30 mouse cellular contexts compared by ENCODE assay signal in the genomic region with DNA sequence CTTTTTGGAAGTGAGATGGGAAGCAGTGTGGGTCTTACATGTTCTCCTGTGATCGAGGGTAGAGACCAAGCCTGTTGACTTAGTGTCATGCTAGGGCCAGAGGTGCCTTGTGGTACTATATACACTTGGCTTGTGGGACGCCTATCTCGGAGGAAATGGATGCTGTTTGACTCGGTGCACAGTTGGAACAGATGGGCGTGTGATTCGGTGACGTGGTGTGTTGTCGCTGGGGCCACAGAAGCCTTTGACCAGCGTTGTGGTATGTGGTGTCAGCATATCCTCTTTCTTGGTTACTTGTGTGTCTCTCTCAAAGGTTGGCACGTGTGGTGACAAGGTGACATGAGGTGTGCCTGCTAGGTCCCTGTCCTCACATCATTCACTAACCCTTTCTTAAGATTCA.
A peak's percentile ranks its signal among the peaks of the same experiment; 100 is the strongest.
DNase-seq lines count a peak whose midpoint lies in the region; ATAC-seq lines count a peak whose summit lies in the region.
"Had no signal": no experiment of that assay in that cellular context is flagged by ENCODE, and none has a peak within 500 bp of the region (broad histone marks: within the 10 kb centered on the region; RNA-seq: fewer than 3 reads in every experiment).

No protein-coding gene starts in this region.

- WGBS in midbrain, embryonic 10.5 days: 91% methylated on average over 10 of the region's 10 CpGs
- WGBS in midbrain, embryonic 13.5 days: 94% methylated on average over 10 of the region's 10 CpGs
- 94% methylated on average over 10 of the region's 10 CpGs for WGBS in forebrain, embryonic 11.5 days

- no peak overlapping the region for H3K9ac ChIP-seq in midbrain, embryonic 13.5 days (replicated peaks)
- no peak overlapping the region for H3K9ac ChIP-seq in forebrain, embryonic 11.5 days (ENCODE audit: low read length)
- H3K9ac ChIP-seq: forebrain, embryonic 12.5 days; forebrain, postnatal 0 days; heart, embryonic 12.5 days; hindbrain, embryonic 15.5 days; limb, embryonic 12.5 days; liver, embryonic 13.5 days; midbrain, embryonic 15.5 days; neural tube, embryonic 13.5 days had no signal

- peaks cover 14% of the 10 kb centered on the region for H3K36me3 ChIP-seq in midbrain, embryonic 10.5 days
- peaks cover 7% of the 10 kb centered on the region for H3K36me3 ChIP-seq in midbrain, embryonic 13.5 days
- no peaks in the 10 kb centered on the region for H3K36me3 ChIP-seq in forebrain, embryonic 11.5 days (ENCODE audit: control insufficient read depth, insufficient read depth, low read length)
- H3K36me3 ChIP-seq: forebrain, embryonic 12.5 days; heart, embryonic 12.5 days; hindbrain, embryonic 15.5 days; liver, embryonic 13.5 days; midbrain, embryonic 15.5 days; neural tube, embryonic 13.5 days had no signal

- no peak for DNase-seq in midbrain, embryonic 10.5 days (ENCODE audit: low spot score)
- no peak for DNase-seq in urinary bladder, postnatal 14 days (ENCODE audit: low spot score)
- no peak for DNase-seq in forebrain, embryonic 11.5 days (ENCODE audit: low spot score)
- DNase-seq in frontal cortex, postnatal 10 days (ENCODE audit: low spot score in 2 of 2): no peak
- DNase-seq: adrenal gland, postnatal 36 days; cerebellum, adult 18-20 months; cerebellum, postnatal 10 days; forebrain, postnatal 0 days; gastrocnemius, postnatal 14 days; heart, adult 18-20 months; heart, postnatal 4 days; kidney, adult 11 months; kidney, postnatal 14 days; liver, embryonic 13.5 days; lung, adult 2 months; lung, postnatal 10 days; retina, postnatal 1 day; right cerebral cortex, postnatal 14 days had no signal

- no peaks in the 10 kb centered on the region for H3K9me3 ChIP-seq in midbrain, embryonic 10.5 days (replicated peaks)
- H3K9me3 ChIP-seq in midbrain, embryonic 13.5 days: no peaks in the 10 kb centered on the region
- no peaks in the 10 kb centered on the region for H3K9me3 ChIP-seq in forebrain, embryonic 11.5 days (ENCODE audit: control insufficient read depth, low read length)
- H3K9me3 ChIP-seq: forebrain, embryonic 12.5 days; heart, embryonic 12.5 days; hindbrain, embryonic 15.5 days; limb, embryonic 12.5 days; liver, embryonic 13.5 days; midbrain, embryonic 15.5 days; neural tube, embryonic 13.5 days had no signal

- no peak overlapping the region for H3K4me2 ChIP-seq in midbrain, embryonic 13.5 days (replicated peaks)
- H3K4me2 ChIP-seq in forebrain, embryonic 11.5 days (ENCODE audit: low read depth, low read length, severe bottlenecking): no peak overlapping the region
- H3K4me2 ChIP-seq: forebrain, embryonic 12.5 days; heart, embryonic 12.5 days; hindbrain, embryonic 15.5 days; limb, embryonic 12.5 days; liver, embryonic 13.5 days; midbrain, embryonic 15.5 days; neural tube, embryonic 13.5 days had no signal

- peak overlapping the region; percentile 39; the same call in 1 of the 2 replicates for H3K27ac ChIP-seq in midbrain, embryonic 10.5 days (replicated peaks)
- no peak overlapping the region for H3K27ac ChIP-seq in midbrain, embryonic 13.5 days
- H3K27ac ChIP-seq in forebrain, embryonic 11.5 days (ENCODE audit: low read depth, low read length): no peak overlapping the region
- H3K27ac ChIP-seq: forebrain, embryonic 12.5 days; hindbrain, embryonic 15.5 days; limb, embryonic 12.5 days; liver, embryonic 13.5 days; midbrain, embryonic 15.5 days; neural tube, embryonic 13.5 days had no signal

- no peak overlapping the region for H3K4me3 ChIP-seq in midbrain, embryonic 10.5 days
- no peak overlapping the region for H3K4me3 ChIP-seq in midbrain, embryonic 13.5 days (replicated peaks)
- H3K4me3 ChIP-seq in forebrain, embryonic 11.5 days (ENCODE audit: low read depth, low read length): no peak overlapping the region
- H3K4me3 ChIP-seq: erythroblast, embryonic 14.5 days; forebrain, embryonic 12.5 days; heart, embryonic 12.5 days; hindbrain, embryonic 15.5 days; limb, embryonic 12.5 days; liver, embryonic 13.5 days; midbrain, embryonic 15.5 days; neural tube, embryonic 13.5 days had no signal

- no peaks in the 10 kb centered on the region for H3K27me3 ChIP-seq in midbrain, embryonic 10.5 days (ENCODE audit: low read depth, poor library complexity, severe bottlenecking)
- no peaks in the 10 kb centered on the region for H3K27me3 ChIP-seq in midbrain, embryonic 13.5 days
- no peaks in the 10 kb centered on the region for H3K27me3 ChIP-seq in forebrain, embryonic 11.5 days (ENCODE audit: control insufficient read depth, insufficient read depth, low read length)
- H3K27me3 ChIP-seq: heart, embryonic 12.5 days; hindbrain, embryonic 15.5 days; limb, embryonic 12.5 days; liver, embryonic 13.5 days; midbrain, embryonic 15.5 days; neural tube, embryonic 13.5 days had no signal

- ATAC-seq in midbrain, embryonic 13.5 days: no peak
- ATAC-seq in hematopoietic stem cell, adult 5-6 weeks (replicated peaks in 1 of 2; ENCODE audit: insufficient read depth in 1 of 2, low FRiP score in 2 of 2, low TSS enrichment in 1 of 2, low read depth in 1 of 2, poor library complexity in 2 of 2, severe bottlenecking in 2 of 2): peak; percentile 62 to 68
- peak; percentile 50 for ATAC-seq in monocyte, adult 5-6 weeks (replicated peaks; ENCODE audit: insufficient number of reproducible peaks, low FRiP score, low TSS enrichment, poor library complexity, severe bottlenecking)
- no peak for ATAC-seq in forebrain, embryonic 11.5 days (replicated peaks; ENCODE audit: low FRiP score)
- ATAC-seq: CD4-positive, CD25-positive, alpha-beta regulatory T cell, adult 4 months; forebrain, postnatal 0 days; inflammation-experienced regulatory T-cells, adult 6 months; midbrain, embryonic 15.5 days had no signal

- H3K4me1 ChIP-seq in midbrain, embryonic 10.5 days: peaks cover 50% of the 10 kb centered on the region
- H3K4me1 ChIP-seq in midbrain, embryonic 13.5 days (replicated peaks): peaks cover 71% of the 10 kb centered on the region
- H3K4me1 ChIP-seq in forebrain, embryonic 11.5 days (replicated peaks; ENCODE audit: control insufficient read depth, insufficient read depth, low read length): peaks cover 12% of the 10 kb centered on the region; the same call in 1 of the 2 replicates

Comparison
In these comparisons a context has a peak if more than half of its experiments do, and no peak if none do; other contexts are left out.
1. ATAC-seq: peak in hematopoietic stem cell, adult 5-6 weeks (2 of 2) and monocyte, adult 5-6 weeks (single experiment); none in midbrain, embryonic 13.5 days (single experiment) and forebrain, embryonic 11.5 days (single experiment).